Mouse (Mus musculus) bone marrow macrophage, adult 2 months (primary cell): ENCODE measurements around the gene Pole4.

Source experiments
- CTCF ChIP-seq: IDR thresholded peaks from 2 replicates; pipeline ENCODE4 v1.5.1; 2012; ENCODE audit warnings: low read depth, mild to moderate bottlenecking, low read length, moderate library complexity
- POLR2A ChIP-seq: IDR thresholded peaks from 2 replicates; pipeline ENCODE4 v1.6.1; 2012; ENCODE audit warnings: mild to moderate bottlenecking, low read depth, low read length, borderline replicate concordance

GRCm38 (mm10) chr6:82735347-82735746 is 30.2 kb upstream of the Pole4 start:
- no peak for TF ChIP-seq CTCF
- no peak for TF ChIP-seq POLR2A
